19 mouse cellular contexts compared by ENCODE assay signal in genomic region chr14:99646323-99646722, GRCm38 (mm10).
A peak's percentile ranks its signal among the peaks of the same experiment; 100 is the strongest.
DNase-seq lines count a peak whose midpoint lies in the region; ATAC-seq and TF ChIP-seq lines count a peak whose summit lies in the region.
"Had no signal": no experiment of that assay in that cellular context is flagged by ENCODE, and none has a peak within 500 bp of the region (broad histone marks: within the 10 kb centered on the region; RNA-seq: fewer than 3 reads in every experiment).

No protein-coding gene starts in this region.

- H3K9me3 ChIP-seq in lung, embryonic 16.5 days (ENCODE audit: control insufficient read depth, low read length) = no peaks in the 10 kb centered on the region
- no peaks in the 10 kb centered on the region for H3K9me3 ChIP-seq in intestine, embryonic 14.5 days (ENCODE audit: control insufficient read depth, low read length)
- H3K9me3 ChIP-seq in intestine, postnatal 0 days (ENCODE audit: control insufficient read depth) = no peaks in the 10 kb centered on the region
- no peaks in the 10 kb centered on the region for H3K9me3 ChIP-seq in stomach, embryonic 16.5 days (replicated peaks; ENCODE audit: control insufficient read depth, low read length)
- H3K9me3 ChIP-seq: forebrain, embryonic 13.5 days; heart, embryonic 15.5 days; hindbrain, embryonic 13.5 days had no signal

- H3K27me3 ChIP-seq in lung, embryonic 16.5 days (ENCODE audit: control insufficient read depth, insufficient read depth, low read depth, low read length) = no peaks in the 10 kb centered on the region
- H3K27me3 ChIP-seq in intestine, embryonic 14.5 days (replicated peaks; ENCODE audit: control insufficient read depth, insufficient read depth, low read length) = no peaks in the 10 kb centered on the region
- no peaks in the 10 kb centered on the region for H3K27me3 ChIP-seq in intestine, postnatal 0 days (replicated peaks; ENCODE audit: control insufficient read depth, insufficient read depth, low read length)
- H3K27me3 ChIP-seq in stomach, embryonic 16.5 days (ENCODE audit: control insufficient read depth, insufficient read depth, low read length) = no peaks in the 10 kb centered on the region
- H3K27me3 ChIP-seq: forebrain, embryonic 13.5 days; heart, embryonic 15.5 days; hindbrain, embryonic 13.5 days had no signal

- DNase-seq in lung, postnatal 14 days = no peak
- no peak for DNase-seq in intestine, embryonic 14.5 days (ENCODE audit: low spot score)
- DNase-seq in gastrocnemius, postnatal 25 days = no peak
- DNase-seq in gastrocnemius, postnatal 10 days = no peak
- DNase-seq: adrenal gland, postnatal 25 days; cerebellum, adult 18-20 months; cerebellum, adult 9-11 months; cerebellum, postnatal 36 days; forebrain, postnatal 0 days; gastrocnemius, postnatal 36 days; heart, adult 11 months; heart, postnatal 14 days had no signal

- H3K9ac ChIP-seq in lung, embryonic 16.5 days (ENCODE audit: low read length) = no peak overlapping the region
- no peak overlapping the region for H3K9ac ChIP-seq in intestine, embryonic 14.5 days (ENCODE audit: low read length)
- H3K9ac ChIP-seq in intestine, postnatal 0 days (ENCODE audit: low read depth, low read length) = no peak overlapping the region
- no peak overlapping the region for H3K9ac ChIP-seq in stomach, embryonic 16.5 days (ENCODE audit: low read length)
- H3K9ac ChIP-seq: forebrain, embryonic 13.5 days; forebrain, postnatal 0 days; heart, embryonic 15.5 days; hindbrain, embryonic 13.5 days had no signal

- no peak overlapping the region for H3K27ac ChIP-seq in lung, embryonic 16.5 days (ENCODE audit: low read length)
- peak overlapping the region; percentile 23; the same call in 1 of the 2 replicates for H3K27ac ChIP-seq in intestine, embryonic 14.5 days (ENCODE audit: low read depth)
- H3K27ac ChIP-seq in intestine, postnatal 0 days (ENCODE audit: low read depth, low read length) = no peak overlapping the region
- peak overlapping the region; percentile 53; the same call in 1 of the 2 replicates for H3K27ac ChIP-seq in stomach, embryonic 16.5 days (ENCODE audit: low read length)
- H3K27ac ChIP-seq: forebrain, embryonic 13.5 days; heart, embryonic 15.5 days; hindbrain, embryonic 13.5 days had no signal

- H3K36me3 ChIP-seq in lung, embryonic 16.5 days (ENCODE audit: control insufficient read depth, insufficient read depth, low read length) = no peaks in the 10 kb centered on the region
- H3K36me3 ChIP-seq in intestine, embryonic 14.5 days (ENCODE audit: control insufficient read depth, insufficient read depth, low read length) = no peaks in the 10 kb centered on the region
- no peaks in the 10 kb centered on the region for H3K36me3 ChIP-seq in intestine, postnatal 0 days (ENCODE audit: control insufficient read depth, insufficient read depth)
- no peaks in the 10 kb centered on the region for H3K36me3 ChIP-seq in stomach, embryonic 16.5 days (ENCODE audit: control insufficient read depth, insufficient read depth, low read length)
- H3K36me3 ChIP-seq: heart, embryonic 15.5 days; hindbrain, embryonic 13.5 days had no signal

- H3K4me3 ChIP-seq in lung, embryonic 16.5 days (ENCODE audit: low read length) = no peak overlapping the region
- H3K4me3 ChIP-seq in intestine, embryonic 14.5 days (ENCODE audit: low read depth, low read length) = no peak overlapping the region
- no peak overlapping the region for H3K4me3 ChIP-seq in intestine, postnatal 0 days (ENCODE audit: low read depth, low read length)
- no peak overlapping the region for H3K4me3 ChIP-seq in stomach, embryonic 16.5 days (replicated peaks; ENCODE audit: low read length)
- H3K4me3 ChIP-seq: forebrain, embryonic 13.5 days; heart, embryonic 15.5 days; hindbrain, embryonic 13.5 days had no signal

- H3K4me1 ChIP-seq in lung, embryonic 16.5 days (replicated peaks; ENCODE audit: control insufficient read depth, insufficient read depth, low read length) = no peaks in the 10 kb centered on the region
- H3K4me1 ChIP-seq in intestine, embryonic 14.5 days (replicated peaks; ENCODE audit: control insufficient read depth, insufficient read depth, low read length) = no peaks in the 10 kb centered on the region
- no peaks in the 10 kb centered on the region; the same call in 1 of the 2 replicates for H3K4me1 ChIP-seq in intestine, postnatal 0 days (replicated peaks; ENCODE audit: control insufficient read depth, insufficient read depth, low read length)
- H3K4me1 ChIP-seq in stomach, embryonic 16.5 days (ENCODE audit: control insufficient read depth, insufficient read depth, low read length) = no peaks in the 10 kb centered on the region
- H3K4me1 ChIP-seq: forebrain, embryonic 13.5 days; heart, embryonic 15.5 days; hindbrain, embryonic 13.5 days had no signal

- ATAC-seq in lung, embryonic 16.5 days (ENCODE audit: low read depth) = peak; percentile 74
- peak; percentile 79 for ATAC-seq in intestine, embryonic 14.5 days (replicated peaks; ENCODE audit: low FRiP score, low TSS enrichment, low read depth)
- peak; percentile 78 for ATAC-seq in intestine, postnatal 0 days
- peak; percentile 83 for ATAC-seq in stomach, embryonic 16.5 days (ENCODE audit: insufficient read depth, low FRiP score)
- ATAC-seq: forebrain, embryonic 13.5 days; forebrain, postnatal 0 days had no signal

- H3K4me2 ChIP-seq in lung, embryonic 16.5 days (ENCODE audit: low read depth, low read length) = no peak overlapping the region
- H3K4me2 ChIP-seq in intestine, embryonic 14.5 days (ENCODE audit: low read length) = no peak overlapping the region
- no peak overlapping the region for H3K4me2 ChIP-seq in intestine, postnatal 0 days (replicated peaks; ENCODE audit: low read depth)
- H3K4me2 ChIP-seq in stomach, embryonic 16.5 days (ENCODE audit: low read depth, low read length) = no peak overlapping the region
- H3K4me2 ChIP-seq: forebrain, embryonic 13.5 days; heart, embryonic 11.5 days; heart, embryonic 15.5 days; hindbrain, embryonic 13.5 days had no signal

- WGBS in lung, embryonic 16.5 days = 52% methylated on average over 3 of the region's 3 CpGs
- WGBS in intestine, embryonic 14.5 days = 69% methylated on average over 3 of the region's 3 CpGs
- WGBS in intestine, postnatal 0 days = 35% methylated on average over 3 of the region's 3 CpGs
- WGBS in stomach, embryonic 16.5 days = 54% methylated on average over 3 of the region's 3 CpGs

- no peak for TF ChIP-seq CTCF in intestine, postnatal 0 days (IDR thresholded peaks at IDR 0.05; ENCODE audit: low read depth)

Comparison
In these comparisons a context has a peak if more than half of its experiments do, and no peak if none do; other contexts are left out.
1. H3K27ac ChIP-seq: peak in intestine, embryonic 14.5 days (single experiment) and stomach, embryonic 16.5 days (single experiment); none in lung, embryonic 16.5 days (single experiment) and intestine, postnatal 0 days (single experiment).
2. Peak in every context shown above with its lines, with median percentiles within 50 percentile points of each other: ATAC-seq.